Mouse (Mus musculus) lung, embryonic 16.5 days (tissue): ENCODE results near the gene Spaca5. TPM values are rescaled to one million over a fixed set of nuclear protein-coding genes. Genes with fewer than 3 reads are reported as not detected.

Experiments
- ATAC-seq: fragments of 200-750 bp; cut with Nextera tagmentation; 2 replicates; pipeline ENCODE4 v1.8.0; 2017; ENCODE audit warnings: low read depth, mild to moderate bottlenecking, moderate library complexity
- H3K27ac ChIP-seq: fragments of 300-500 bp; sonication (generic); 2 replicates; pipeline ENCODE4 v1.5.1; 2014; ENCODE audit warnings: mild to moderate bottlenecking, control low read depth, low read length
- H3K27me3 ChIP-seq: fragments of 300-500 bp; sonication (generic); 2 replicates; pipeline ENCODE4 v1.6.1; 2014; ENCODE audit warnings: low read depth, low read length, mixed read lengths; ENCODE audit not compliant: control insufficient read depth, insufficient read depth
- H3K36me3 ChIP-seq: fragments of 300-500 bp; sonication (generic); 2 replicates; pipeline ENCODE4 v1.6.1; 2014; ENCODE audit warnings: low read length; ENCODE audit not compliant: control insufficient read depth, insufficient read depth
- H3K4me1 ChIP-seq: fragments of 300-500 bp; sonication (generic); replicated peaks from 2 replicates; pipeline ENCODE4 v1.6.1; 2014; ENCODE audit warnings: low read length, mixed read lengths; ENCODE audit not compliant: control insufficient read depth, insufficient read depth
- H3K4me2 ChIP-seq: fragments of 300-500 bp; sonication (generic); 2 replicates; pipeline ENCODE4 v1.6.1; 2014; ENCODE audit warnings: low read depth, low read length, control low read depth
- H3K4me3 ChIP-seq: fragments of 300-500 bp; sonication (generic); 2 replicates; pipeline ENCODE4 v1.5.1; 2014; ENCODE audit warnings: mild to moderate bottlenecking, low read length, control low read depth
- H3K9ac ChIP-seq: fragments of 300-500 bp; sonication (generic); 2 replicates; pipeline ENCODE4 v1.6.1; 2014; ENCODE audit warnings: low read length, control low read depth
- H3K9me3 ChIP-seq: fragments of 300-500 bp; sonication (generic); 2 replicates; pipeline ENCODE4 v1.6.1; 2016; ENCODE audit warnings: low read length; ENCODE audit not compliant: control insufficient read depth
- WGBS: fragments of 180-500 bp; shearing (Covaris S2); extraction: QIAGEN DNeasy Blood & Tissue Kit; methylation state at CpG from one replicate; pipeline ENCODE4 v1.1.7; 2014; 5-methylcytosine and 5-hydroxymethylcytosine counted together
- polyA plus RNA-seq: library from polyadenylated mRNA; unstranded; fragments of >200 nt; fragmentation: Nextera tagmentation; extraction: Ambion mirVana; gene quantifications from 2 replicates; pipeline ENCODE4 v1.2.1, GENCODE M21; 2015

Spaca5 gene
- not detected in 2 replicates for polyA plus RNA-seq

DNA sequence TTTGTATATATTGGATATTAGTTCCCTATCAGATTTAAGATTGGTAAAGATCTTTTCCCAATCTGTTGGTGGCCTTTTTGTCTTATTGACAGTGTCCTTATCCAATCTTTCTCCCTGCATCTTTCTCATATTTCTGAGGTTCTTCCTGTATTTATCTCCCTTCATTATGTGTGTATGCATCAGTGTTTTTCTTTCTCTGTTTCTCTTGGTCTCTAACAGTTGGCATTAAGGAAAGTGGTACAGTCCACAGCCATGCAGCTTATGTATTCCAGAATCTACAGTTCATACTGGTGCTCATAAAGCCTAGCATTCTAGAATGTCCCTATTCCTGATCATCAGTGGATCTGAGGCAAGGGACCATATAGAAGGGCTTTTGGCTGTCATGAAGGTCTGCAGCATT, at the start of gene Spaca5:
Spaca5 (plus strand) TSS at position 301 of the 400 bp plus-strand sequence.
- no peak for ATAC-seq

DNA sequence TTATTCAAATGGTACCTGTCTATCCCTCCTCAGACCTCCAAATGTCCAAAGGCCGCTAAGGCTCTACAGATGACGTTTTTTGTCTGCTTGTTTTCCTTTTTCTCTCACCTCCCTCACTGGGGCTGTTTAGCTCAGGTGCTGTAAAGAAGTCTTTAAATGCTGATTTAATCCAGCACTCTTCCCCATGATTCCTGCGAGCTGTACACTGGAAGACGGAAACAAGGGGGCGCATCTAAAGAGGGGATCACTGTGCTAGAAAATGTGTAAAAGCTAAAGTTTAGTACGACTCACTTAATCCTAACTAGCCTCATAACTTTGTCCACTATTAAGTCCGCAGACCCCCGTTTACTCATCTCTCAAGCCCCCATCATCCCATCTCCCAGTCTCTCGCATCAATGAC, 6.7 kb upstream of the Spaca5 start:
- Histone ChIP-seq H3K4me1 (no peaks in the 10 kb centered on the region), H3K36me3 (no peaks in the 10 kb centered on the region), H3K4me2 (peak overlapping the region; percentile 56), H3K27me3 (no peaks in the 10 kb centered on the region), H3K4me3 (peak overlapping the region; percentile 61), H3K9me3 (no peaks in the 10 kb centered on the region), H3K9ac (peak overlapping the region; percentile 68), H3K27ac (no peak overlapping the region)
- ATAC-seq: peak; percentile 59
- 26% methylated on average over 9 of the region's 9 CpGs for WGBS

More for the DNA sequence above, at the start of gene Spaca5:
- H3K27me3 ChIP-seq: no peaks in the 10 kb centered on the region
- H3K4me3 ChIP-seq: no peak within 1 kb of the TSS
- no peak within 1 kb of the TSS for H3K27ac ChIP-seq
- H3K4me2 ChIP-seq: no peak within 1 kb of the TSS
- H3K4me1 ChIP-seq: no peaks in the 10 kb centered on the region
- no peaks in the 10 kb centered on the region for H3K9me3 ChIP-seq
- no peak within 1 kb of the TSS for H3K9ac ChIP-seq
- H3K36me3 ChIP-seq: no peaks in the 10 kb centered on the region

DNA sequence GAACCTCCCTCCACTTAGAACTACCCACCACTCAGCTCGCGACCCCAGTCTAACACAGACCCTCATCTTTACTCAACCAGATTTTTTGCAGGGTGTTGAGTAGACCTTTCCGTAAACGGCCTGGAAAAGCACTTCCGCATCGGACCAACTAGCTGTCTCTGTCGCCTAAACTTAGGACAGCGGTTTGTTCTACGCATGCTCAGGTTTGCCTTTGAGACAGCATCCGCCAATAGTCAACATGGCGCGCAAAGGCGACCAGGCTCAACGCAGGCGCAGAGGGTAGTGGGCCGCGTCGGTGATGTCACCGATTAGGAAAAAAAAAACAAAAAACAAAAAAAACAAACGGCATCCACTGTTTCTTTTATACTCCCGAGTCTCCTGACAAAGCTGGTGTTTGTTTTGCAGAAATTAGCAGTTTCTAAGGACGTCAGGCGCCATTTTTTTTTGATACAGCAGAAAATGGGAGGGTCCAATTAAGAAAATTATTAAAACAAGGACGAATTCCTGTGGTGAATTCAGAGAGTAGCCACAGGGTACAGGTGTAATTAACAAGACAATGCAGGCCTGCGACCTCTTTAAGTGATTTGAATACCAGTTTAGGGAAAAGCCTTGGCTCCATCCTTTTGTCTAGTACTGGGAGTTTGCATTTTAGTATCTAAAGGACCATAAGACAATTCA, 6.2 kb upstream of the Spaca5 start, which contains the start of gene Zfp182:
Zfp182 (minus strand) TSS at position 451 of the 678 bp plus-strand sequence.
- peak; percentile 96 for ATAC-seq
- H3K9ac ChIP-seq: peak within 1 kb of the TSS; percentile 68
- peak within 1 kb of the TSS; percentile 56 for H3K4me2 ChIP-seq
- no peaks in the 10 kb centered on the region for H3K36me3 ChIP-seq
- 14% methylated on average over 25 of the region's 25 CpGs for WGBS
- peak within 1 kb of the TSS; percentile 61 for H3K4me3 ChIP-seq
- H3K27ac ChIP-seq: no peak within 1 kb of the TSS
- H3K4me1 ChIP-seq: no peaks in the 10 kb centered on the region
- no peaks in the 10 kb centered on the region for H3K27me3 ChIP-seq
- H3K9me3 ChIP-seq: no peaks in the 10 kb centered on the region

DNA sequence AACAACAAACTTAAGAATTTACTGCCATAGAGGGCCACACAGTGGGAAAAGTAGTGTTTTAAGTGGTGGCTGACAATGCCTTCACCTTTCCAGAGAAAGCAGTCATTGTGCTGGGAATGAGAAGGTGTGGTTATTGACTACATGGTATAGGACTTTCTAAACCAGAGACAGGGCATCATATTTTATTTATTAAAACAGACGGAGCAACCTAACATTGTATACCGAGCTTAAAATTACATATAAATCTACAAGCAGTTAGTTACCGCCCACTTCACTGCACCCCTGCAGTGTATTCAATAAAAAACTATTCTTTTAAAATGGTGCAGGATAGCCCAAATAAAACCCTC, 5.7 kb upstream of the Spaca5 start:
- Histone ChIP-seq H3K9me3 (no peaks in the 10 kb centered on the region), H3K4me2 (peak overlapping the region; percentile 56), H3K36me3 (no peaks in the 10 kb centered on the region), H3K4me1 (no peaks in the 10 kb centered on the region), H3K27ac (no peak overlapping the region), H3K4me3 (peak overlapping the region; percentile 61), H3K9ac (no peak overlapping the region), H3K27me3 (no peaks in the 10 kb centered on the region)
- WGBS: 74% methylated on average over 3 of the region's 3 CpGs
- ATAC-seq: peak; percentile 4; the same call in 1 of the 2 replicates

DNA sequence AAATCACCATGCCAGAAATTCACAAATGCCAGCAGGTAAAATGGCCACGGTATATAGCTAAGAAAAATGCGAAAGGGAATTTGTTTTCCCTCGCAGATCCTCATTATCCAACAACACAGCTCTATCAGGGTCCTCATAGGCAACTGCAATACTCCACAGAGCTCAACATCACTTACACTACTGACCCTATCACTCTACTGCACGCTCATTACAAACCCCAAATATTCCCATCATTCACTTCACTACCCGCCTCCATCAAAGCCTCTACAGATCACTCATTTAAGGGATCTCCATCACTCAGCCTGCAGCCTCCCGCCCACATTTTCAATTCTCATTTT, 20.4 kb downstream of the Spaca5 start:
- Histone ChIP-seq H3K27ac (peak overlapping the region; percentile 73; the same call in 1 of the 2 replicates), H3K4me3 (peak overlapping the region; percentile 53), H3K9me3 (no peaks in the 10 kb centered on the region), H3K36me3 (no peaks in the 10 kb centered on the region), H3K9ac (peak overlapping the region; percentile 57), H3K4me2 (peak overlapping the region; percentile 60), H3K27me3 (no peaks in the 10 kb centered on the region), H3K4me1 (no peaks in the 10 kb centered on the region)
- WGBS: 32% methylated on average over 6 of the region's 6 CpGs
- peak; percentile 41 for ATAC-seq

DNA sequence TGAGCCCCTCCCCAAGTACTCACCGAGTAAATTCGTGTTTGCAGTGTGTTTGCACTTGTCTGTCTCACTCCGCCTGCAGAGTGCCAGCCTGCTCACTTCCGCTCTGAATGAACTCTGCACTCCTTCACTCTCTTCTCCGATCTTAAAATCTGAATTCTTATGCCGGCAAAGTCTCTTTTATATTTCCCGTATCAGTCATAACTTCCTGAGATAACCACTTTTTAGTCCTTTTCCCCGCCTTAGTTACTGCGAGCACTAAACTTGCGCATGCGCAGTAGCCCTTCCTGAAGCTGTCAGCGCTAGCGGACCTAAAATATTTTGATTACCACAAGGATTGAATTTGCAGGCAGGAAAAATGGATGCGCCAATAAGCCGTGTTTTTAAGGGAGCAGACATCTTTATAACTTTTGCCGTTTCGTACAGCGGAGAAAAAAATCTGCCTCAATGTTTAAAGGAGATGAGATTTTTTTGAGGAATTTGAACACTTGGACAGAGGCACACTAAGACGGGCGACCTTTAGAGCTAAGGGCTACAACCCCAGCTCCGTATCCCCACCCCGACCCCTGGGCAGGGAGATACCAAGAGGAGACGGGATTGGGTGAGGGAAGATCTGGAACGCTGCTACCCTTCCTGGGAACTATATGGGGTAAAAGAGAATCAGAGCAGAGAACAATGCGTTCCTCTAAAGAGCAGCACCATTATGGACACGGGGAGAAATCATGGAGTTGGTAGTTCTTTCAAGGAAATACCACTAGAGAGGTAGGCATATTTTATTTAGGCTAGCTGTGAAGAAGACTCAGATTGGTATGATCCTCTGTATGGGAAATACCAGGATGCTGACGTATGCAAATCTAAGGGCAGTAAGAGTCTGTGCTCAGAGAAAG, 21.0 kb downstream of the Spaca5 start, which contains the start of gene Zfp300:
Zfp300 (minus strand) TSS at position 545 of the 884 bp plus-strand sequence.
- H3K4me2 ChIP-seq: peak within 1 kb of the TSS; percentile 60
- H3K27ac ChIP-seq: peak within 1 kb of the TSS; percentile 73
- H3K9me3 ChIP-seq: no peaks in the 10 kb centered on the region
- peak; percentile 92 for ATAC-seq
- H3K4me3 ChIP-seq: peak within 1 kb of the TSS; percentile 53
- H3K4me1 ChIP-seq: no peaks in the 10 kb centered on the region
- 18% methylated on average over 27 of the region's 27 CpGs for WGBS
- H3K27me3 ChIP-seq: no peaks in the 10 kb centered on the region
- no peaks in the 10 kb centered on the region for H3K36me3 ChIP-seq
- H3K9ac ChIP-seq: peak within 1 kb of the TSS; percentile 57

DNA sequence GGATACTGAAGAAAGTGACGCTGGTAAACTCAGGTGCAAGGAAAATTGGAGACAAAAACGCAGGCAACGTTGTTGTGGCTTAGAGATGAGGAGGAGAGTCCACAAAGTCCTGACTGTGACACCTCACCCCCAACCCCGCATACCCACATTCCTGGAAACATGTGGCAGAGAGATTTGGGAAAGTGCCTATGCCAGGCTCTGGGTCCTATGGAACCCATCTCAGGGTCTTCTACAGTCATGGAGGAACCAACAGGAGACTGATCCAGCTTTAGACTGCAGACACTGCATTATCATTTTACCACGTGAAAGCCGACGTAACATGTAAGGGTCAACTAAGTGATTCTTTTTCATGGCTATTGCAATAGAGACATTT, 21.6 kb downstream of the Spaca5 start:
- Histone ChIP-seq H3K4me2 (peak overlapping the region; percentile 60), H3K4me3 (peak overlapping the region; percentile 53), H3K4me1 (no peaks in the 10 kb centered on the region), H3K9me3 (no peaks in the 10 kb centered on the region), H3K27me3 (no peaks in the 10 kb centered on the region), H3K36me3 (no peaks in the 10 kb centered on the region), H3K27ac (no peak overlapping the region), H3K9ac (0 out of 2 replicates have a peak overlapping the region, but pooled peaks have one; percentile 57)
- no peak for ATAC-seq
- 49% methylated on average over 7 of the region's 7 CpGs for WGBS

DNA sequence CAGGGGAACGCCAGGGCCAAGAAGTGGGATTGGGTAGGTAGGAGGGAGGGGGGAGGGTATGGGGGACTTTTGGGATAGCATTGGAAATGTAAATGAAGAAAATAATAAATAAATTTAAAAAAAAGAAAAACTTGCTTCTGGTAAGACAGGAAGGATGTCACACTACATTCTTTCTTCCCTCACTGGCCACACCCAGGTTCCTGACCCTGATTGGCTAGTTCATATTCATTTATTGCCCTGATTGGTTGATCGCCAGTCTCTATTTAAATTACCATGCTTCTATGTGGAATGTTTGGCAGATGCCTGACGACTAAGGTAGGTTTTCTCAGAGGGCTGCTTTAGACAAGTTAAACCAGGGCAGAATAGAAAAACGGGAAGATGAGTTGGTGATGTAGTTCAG, 47.3 kb downstream of the Spaca5 start, which contains the start of gene Ssxa1:
Ssxa1 (plus strand) TSS at position 301 of the 400 bp plus-strand sequence.
- Histone ChIP-seq H3K27me3 (no peaks in the 10 kb centered on the region), H3K9ac (no peak within 1 kb of the TSS), H3K4me3 (no peak within 1 kb of the TSS), H3K4me1 (no peaks in the 10 kb centered on the region), H3K9me3 (no peaks in the 10 kb centered on the region), H3K36me3 (no peaks in the 10 kb centered on the region), H3K4me2 (no peak within 1 kb of the TSS), H3K27ac (no peak within 1 kb of the TSS)
- ATAC-seq: no peak
- 75% methylated on average over 4 of the region's 4 CpGs for WGBS
